Mouse (Mus musculus) gastrocnemius, postnatal 36 days (tissue): ENCODE measurements around the gene Meis1. TPM values are rescaled to one million over a fixed set of nuclear protein-coding genes. Genes with fewer than 3 reads are reported as not detected.
A peak's percentile ranks its signal among the peaks of the same experiment; 100 is the strongest.

Source experiments
- DNase-seq, 2 experiments: peaks; one replicate each; pipeline ENCODE4 v3.0.0; 2022
- intact Hi-C: fragments of 180-260 bp; cut with DNase I; formaldehyde crosslinking; loops from one replicate; pipeline ENCODE4 v1.15.1; 2025
- long read RNA-seq, 2 experiments: library from polyadenylated mRNA; stranded (forward); transcript quantifications; one replicate each; pipeline ENCODE4 v2.0.0; 2021
- total RNA-seq, 2 experiments: library from RNA; stranded (reverse); gene quantifications; 2 replicates each; pipeline ENCODE4 v1.2.3; 2021

Gene Meis1
- total RNA-seq: 1 to 10 TPM; 2.8 to 4.0 TPM
- long read RNA-seq, experiment 1, partial matches to known transcripts: 1 of 1 reads
- long read RNA-seq, experiment 1, other reads (novel, unspliced or antisense): 0 of 1 reads
- long read RNA-seq, experiment 2: 0 reads

DNA sequence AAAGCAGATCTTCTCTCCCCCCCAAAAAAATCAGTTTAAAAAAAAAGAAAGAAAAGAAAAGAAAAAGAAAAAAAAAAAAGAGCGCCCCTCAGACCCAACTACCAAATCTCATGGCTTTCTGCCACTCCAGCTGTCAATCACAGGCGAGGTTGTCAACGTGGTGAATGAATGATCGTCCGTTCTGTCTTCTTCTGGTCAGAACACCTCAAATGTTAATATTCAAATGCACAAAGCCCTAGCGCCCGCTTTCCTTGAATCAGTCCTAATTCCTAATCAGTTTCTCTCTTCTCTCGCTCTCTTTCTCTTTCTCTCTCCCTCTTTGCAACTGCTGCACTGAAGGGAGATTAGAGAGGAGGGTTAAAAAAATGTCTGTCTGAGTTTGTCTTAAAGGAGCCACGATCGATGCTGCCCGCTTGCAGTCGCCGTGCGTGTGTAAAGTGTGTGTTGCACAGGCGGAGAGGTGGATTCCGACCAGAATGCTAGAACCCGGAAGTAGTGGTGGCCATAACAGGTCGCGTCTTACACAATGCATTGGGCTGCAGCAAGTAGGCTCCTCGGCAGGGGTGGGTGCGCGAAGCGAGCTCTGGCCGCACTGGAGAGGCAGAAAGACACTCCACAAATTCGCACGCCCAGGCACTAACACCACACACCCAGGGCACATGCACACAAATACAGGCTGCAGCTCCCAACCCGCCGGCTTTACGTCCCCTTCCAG lies at the start of gene Meis1:
Meis1 (minus strand) TSS at position 497 of the 715 bp plus-strand sequence.
- intact Hi-C loops: loop anchor here (5.0 kb wide), 1 partner anchor 121 kb away; no protein-coding TSS in a partner anchor
- peak; percentile 82 for DNase-seq

DNA sequence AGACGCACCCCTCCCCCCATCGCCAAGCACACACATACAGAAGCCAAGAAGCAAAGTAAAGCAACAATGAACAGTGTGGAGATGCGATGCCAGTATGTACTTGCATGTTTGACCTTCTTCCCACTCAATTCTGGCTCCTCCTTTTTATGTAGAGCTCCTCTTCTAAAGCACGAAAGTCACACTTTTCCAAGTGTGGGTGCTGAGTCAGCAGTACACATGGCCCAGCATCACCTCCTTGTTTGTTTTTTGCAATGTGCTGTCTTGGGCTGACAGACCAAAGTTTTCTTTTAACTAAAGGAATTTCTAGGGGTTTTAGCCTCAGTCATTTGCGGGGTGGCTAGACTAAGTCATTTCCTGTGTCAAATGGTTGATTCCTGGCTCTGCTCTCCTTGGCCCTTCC lies 48.5 kb upstream of the Meis1 start:
- intact Hi-C loops: no loop called here
- DNase-seq: no peak

DNA sequence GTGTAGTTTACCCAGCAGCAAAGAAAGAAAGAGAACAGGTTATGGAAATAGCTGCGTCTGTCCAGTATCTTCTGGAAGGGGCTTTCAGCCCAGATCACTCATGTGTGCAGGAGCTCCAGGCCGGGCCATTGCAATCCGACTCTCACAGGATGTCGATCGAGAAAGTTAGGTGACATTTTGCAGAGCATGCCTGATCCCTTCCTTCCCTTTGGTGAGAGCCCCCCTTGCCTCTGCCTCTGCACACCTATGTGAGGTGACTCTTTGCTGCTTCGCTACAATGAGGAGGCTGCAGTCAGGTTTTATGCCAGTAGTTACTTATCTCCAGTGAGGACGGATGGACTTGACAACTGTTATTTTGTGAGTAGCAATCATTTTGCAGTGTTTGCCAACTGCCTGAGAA lies 30.5 kb upstream of the Meis1 start:
- DNase-seq: no peak
- intact Hi-C loops: no loop called here

DNA sequence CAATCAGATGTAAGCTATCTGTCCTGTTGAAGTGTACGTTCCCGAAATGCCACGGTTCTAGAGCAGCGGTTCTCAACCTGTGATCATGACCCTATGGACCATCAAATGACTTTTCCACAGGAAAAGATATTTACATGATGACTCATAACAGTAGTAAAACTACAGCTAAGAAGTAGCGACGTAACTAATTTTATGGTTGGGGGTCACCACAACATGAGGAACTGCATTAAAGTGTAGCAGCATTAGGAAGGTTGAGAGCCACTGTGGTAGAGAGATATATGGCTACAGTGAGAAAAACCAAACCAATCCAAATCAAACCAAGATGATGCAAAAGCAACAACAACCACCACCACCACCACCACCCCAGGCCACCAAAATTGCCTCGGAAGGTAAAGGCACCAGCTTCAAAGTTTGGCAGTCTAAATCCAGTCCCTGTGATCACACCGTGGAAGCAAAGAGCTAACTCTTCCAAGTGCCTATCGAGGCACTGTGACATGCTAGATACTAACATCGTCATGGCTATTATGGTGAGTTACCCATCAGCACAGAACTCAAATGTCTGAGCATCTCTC lies 17.9 kb upstream of the Meis1 start:
- intact Hi-C loops: no loop called here
- DNase-seq: no peak

DNA sequence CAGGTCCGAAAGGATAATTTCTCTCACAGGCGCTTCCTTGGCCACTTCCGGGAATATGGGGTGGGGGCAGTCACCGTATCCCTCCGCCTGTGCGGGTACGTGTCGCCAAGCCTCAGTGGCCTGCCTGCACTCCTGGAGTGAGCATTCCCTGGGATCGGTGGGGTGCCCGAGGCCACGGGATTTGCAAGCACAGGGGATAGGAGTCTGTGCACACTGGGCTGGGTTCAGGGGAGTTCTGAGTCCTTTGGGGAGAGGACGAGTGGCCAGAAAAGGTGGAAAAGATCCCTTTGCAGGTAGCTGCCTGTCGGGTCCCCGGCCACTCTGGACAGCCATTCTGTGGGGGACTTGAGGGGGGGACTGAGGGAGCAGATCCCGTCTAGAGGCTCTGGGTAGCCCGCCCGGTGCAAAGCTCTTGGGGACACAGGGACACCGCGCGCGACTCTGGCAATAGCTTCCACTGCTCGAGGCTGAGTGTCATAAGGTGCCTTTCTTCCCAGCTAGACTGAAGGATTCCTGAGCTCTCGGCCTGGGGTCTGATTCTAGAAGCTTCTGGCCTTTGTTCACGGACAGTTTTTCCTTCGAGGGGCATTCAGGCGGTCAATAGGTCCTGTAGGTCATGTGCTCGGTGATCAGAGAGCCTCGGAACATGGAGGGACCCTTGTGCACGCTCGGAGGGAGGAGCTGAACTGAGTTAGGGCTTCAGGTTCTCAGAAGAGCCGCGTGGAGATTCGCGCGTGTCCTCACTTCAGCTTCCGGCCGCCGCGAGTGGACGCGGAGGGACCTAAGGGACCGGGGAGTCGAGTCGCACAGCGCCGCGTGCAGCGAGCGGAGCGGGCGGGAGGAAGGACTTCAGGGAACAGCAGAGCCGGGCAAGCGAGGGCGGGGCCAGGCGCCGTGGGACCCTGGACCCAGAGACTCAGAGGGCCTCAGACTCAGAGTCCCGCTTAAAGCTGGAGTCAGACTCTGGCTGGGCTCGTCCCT lies 8.1 kb upstream of the Meis1 start:
- intact Hi-C loops: loop anchor here (5.0 to 10.0 kb wide), 3 partner anchors 648 to 872 kb away; no protein-coding TSS in a partner anchor

DNA sequence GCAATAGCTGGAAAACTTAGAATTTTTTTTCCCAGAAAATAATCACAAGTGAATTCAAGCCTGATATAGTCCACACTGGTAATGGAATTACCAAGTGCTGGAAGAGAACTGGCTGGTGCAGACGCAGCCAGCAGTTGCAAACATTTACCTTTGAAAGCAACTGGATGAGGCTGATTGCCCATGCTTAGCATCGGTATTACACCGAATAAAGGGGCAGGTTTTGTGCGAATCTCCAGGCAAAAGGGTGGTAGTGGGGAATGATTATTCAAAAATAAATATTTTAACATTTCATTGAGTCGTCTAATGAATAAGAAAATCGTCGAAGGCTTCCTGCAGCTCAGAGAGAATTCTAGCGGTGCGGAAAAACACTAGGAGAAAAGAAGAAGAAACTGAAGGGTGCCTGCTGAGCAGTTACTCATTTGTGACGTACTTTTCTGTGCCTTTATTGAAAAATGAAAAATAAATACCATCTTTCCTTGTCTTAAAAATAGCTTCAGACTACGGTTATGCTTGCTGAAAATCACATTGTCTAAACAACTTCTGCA lies 7.3 kb upstream of the Meis1 start:
- intact Hi-C loops: loop anchor here (5.0 to 10.0 kb wide), 3 partner anchors 649 to 871 kb away; no protein-coding TSS in a partner anchor
- no peak for DNase-seq

More for the DNA sequence above, 8.1 kb upstream of the Meis1 start:
- peak; percentile 19 to 38 for DNase-seq

DNA sequence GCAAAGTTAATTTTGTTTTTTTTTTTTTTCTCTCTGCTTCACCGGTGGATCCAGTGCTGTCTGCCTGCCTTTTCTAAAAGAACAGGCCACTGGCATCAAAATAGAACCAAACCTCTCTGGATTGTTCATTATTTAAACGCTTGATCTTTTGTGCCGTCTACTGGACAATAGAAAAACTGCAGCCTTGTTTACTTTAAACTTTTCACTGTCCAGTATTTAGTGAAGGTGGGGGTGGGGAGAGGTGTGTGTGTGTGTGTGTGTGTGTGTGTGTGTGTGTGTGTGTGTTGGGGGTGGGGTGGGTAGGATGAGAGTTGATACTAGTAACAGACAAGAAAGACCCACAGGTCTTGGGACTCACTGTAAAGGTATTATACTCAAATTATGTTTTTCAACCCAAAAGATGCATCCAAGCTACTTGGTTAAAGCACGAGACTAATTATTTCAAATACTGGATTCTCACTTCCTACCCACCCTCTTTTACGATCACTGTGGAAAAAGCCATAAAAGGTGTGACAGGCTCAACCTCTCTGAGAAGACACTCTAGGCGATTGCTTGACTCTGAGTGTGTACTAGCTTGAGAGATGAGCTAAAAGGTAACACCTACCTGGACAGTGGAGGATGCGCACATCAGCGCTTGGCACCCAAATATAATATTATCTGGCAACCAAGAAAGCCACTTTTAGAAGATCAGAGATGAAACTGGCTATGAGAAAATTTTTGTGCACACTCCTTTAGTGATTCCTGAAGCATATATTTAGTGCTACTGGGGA lies 5.9 kb upstream of the Meis1 start:
- no peak for DNase-seq

DNA sequence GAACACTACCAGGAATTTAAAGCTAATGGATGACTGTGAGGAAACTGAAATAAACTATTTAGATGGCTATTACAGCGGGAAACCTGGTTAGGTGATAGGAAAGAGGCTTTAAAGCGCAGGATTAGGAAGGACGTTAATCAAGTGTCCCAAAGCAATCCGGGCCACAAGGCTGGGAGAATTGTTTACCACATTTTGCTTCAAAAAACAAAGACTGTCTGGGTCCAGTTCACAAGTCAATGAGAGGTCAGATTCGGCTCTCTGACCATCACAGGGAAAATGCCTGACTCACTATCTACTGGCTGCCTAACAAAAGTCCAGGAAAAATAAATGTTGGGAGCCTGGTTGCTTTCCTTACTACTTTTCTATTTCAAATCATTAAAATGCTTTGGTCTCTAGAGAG lies 4.6 kb upstream of the Meis1 start:
- DNase-seq: no peak
- intact Hi-C loops: loop anchor here (5.0 to 10.0 kb wide), 3 partner anchors 584 to 869 kb away; no protein-coding TSS in a partner anchor

More for the DNA sequence above, 5.9 kb upstream of the Meis1 start:
- intact Hi-C loops: loop anchor here (5.0 to 10.0 kb wide), 4 partner anchors 583 to 870 kb away; no protein-coding TSS in a partner anchor

DNA sequence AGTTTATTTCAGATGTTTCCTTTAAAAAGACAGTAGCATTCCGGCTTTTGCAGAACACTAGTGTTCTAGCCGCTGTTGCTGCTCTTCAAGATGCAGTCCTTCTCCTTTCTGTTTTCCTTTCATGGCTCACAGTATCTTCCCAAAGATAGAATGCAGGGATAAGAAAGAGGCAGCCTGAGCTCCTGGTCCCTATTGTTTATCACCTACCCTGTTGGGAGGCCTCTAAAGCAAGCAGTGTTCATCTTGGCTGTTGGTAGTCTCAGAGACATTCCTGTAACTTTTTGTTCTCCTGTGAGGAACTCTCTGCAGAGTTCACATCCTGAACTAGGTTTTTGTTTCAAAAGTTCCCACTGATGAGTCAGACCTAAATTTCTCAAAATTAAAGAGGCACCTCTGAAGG lies 3.8 kb upstream of the Meis1 start:
- no peak for DNase-seq
- intact Hi-C loops: loop anchor here (5.0 to 10.0 kb wide), 3 partner anchors 585 to 868 kb away; no protein-coding TSS in a partner anchor

DNA sequence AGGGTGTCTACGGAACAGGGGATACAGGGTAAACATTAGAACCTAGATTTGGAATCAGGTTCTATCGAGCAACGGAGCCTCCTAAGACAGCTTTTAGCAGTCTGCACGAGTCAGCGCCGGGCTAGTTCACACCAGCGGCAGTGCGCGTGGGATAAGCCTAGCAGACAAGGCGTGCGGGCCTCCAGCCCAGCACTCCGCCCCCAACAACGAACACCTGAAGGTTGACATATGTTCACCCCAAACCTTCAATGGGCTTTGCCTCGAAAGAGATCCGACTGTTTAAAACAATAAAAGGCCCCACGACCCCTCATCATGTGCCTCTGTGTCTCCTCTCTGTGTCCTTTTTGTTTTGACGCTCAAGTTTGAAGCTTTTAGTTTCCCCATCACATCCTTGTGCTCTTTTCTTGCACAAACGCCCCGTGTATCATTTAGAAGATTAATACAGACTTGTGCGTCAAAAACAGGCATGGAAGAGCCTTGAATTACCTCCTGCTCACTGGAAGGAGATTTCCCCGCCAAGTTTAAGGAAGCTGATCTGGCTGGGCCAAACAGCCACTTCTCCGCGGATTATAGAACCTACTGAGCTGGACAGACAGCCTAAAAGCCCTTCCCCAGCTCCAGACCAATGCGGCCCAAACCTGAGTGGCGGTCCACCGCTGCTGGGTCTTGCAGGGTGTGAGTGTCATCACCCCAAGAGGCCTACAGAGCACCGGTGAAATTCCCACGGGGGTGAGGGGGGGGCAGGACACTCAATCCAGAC lies 2.3 kb upstream of the Meis1 start:
- DNase-seq: peak in 1 of 2 experiments; percentile 14
- intact Hi-C loops: loop anchor here (2.0 to 10.0 kb wide), 4 partner anchors 144 to 866 kb away; no protein-coding TSS in a partner anchor

DNA sequence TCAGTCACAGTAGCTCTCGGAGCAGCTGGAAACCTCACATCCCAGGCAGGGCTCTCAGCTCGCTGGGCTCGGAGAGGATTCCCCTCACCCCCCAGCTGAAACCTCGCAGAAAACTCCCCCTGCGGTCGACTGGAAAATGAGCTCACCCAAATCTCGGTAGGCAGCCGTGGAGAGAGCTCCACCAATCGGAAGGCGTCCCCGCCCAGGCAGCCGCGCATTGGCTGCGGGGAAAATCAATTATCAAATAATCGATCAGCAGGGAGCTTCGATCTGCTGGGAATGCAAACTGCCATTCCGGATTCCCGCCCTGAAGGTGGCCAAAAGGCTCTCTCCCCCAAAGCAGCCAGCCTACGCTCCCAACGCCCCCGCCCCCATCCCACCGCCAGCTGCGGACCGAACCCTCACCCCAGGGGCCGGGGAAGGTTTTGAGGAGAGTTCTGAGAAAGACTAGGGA lies 1.6 kb upstream of the Meis1 start:
- DNase-seq: peak; percentile 80 to 90
- intact Hi-C loops: loop anchor here (2.0 to 10.0 kb wide), 4 partner anchors 144 to 866 kb away; no protein-coding TSS in a partner anchor

DNA sequence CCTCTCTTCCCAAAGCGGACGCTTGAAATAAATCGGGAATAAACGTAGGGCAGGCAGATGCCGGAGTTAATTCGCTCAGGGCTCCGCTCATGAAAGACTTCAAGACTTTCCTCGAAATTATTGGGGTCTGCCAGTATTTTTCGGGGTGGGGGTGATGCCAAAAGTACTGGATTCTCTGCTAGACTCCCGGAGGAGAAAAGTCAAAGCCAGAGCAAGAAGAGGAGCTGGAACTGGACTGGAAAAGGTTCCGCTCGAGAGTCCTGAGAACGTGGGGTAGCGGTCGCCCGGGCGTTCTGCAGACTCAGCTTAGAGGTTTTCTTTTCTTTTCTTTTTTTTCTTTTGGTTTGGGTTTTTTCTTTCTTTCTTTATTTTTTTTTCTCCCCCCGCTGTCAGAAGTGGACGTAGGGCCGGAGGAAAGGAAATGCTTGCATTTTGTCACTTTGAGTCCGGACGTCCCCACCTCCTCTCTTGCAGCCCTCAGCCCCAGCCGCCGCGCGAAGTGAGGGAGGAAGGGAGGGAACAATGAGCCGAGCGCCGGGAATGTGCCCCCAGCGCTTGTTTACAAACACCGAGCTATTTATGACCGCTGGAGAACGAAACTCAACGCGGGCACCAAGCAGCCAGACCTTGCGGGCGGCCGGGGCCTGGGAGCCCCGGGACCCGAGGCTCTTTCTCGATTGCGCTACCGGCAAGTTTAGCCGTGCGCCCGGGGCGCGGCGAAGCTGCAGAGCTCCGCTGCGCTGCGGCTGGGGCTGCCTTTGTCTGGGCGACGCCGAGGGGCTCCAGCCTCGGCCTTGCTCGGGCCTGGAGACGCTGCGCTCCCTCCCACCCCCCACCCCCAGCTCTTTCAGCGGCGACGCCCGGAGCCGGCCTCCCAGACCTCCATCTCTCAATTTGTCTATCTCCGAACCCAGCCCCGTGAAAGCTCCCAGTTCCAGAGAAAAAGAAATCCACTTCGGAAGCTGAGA lies 703 bp upstream of the Meis1 start:
- peak; percentile 11 to 55 for DNase-seq
- intact Hi-C loops: loop anchor here (2.0 to 10.0 kb wide), 5 partner anchors 122 to 865 kb away; no protein-coding TSS in a partner anchor

DNA sequence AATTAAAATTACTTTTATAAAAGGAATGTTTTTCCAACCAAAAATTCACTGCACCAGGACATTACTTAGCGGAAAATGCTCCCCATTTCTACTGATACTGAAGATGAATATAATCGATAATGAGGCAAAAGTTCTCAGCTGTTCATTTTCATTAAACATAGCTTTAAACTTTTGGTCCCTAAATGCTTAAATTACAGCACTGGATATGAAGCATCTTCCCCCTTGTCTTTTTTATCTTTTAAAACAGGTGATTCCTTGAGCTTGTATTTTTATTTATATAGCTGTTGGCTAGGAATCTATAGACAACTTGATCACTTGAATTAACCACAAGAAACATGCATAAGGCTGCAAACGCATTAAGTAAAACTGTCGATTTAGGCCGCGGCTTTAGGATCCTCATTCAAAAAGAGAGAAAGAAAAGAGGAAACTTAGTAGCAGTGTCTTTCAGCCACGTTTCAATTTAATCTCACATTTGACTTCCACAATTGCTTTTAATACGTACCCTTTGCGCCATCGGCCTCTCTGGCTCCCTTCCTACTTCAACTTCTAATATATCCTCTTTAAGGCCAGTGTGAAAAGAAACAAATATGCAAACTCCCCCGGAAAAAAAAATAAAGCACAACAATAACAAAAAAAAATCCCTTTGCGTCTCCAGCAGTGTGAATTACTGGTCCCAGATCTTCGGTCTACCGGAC lies 919 bp downstream of the Meis1 start:
- no peak for DNase-seq
- intact Hi-C loops: loop anchor here (5.0 kb wide), 1 partner anchor 121 kb away; no protein-coding TSS in a partner anchor

DNA sequence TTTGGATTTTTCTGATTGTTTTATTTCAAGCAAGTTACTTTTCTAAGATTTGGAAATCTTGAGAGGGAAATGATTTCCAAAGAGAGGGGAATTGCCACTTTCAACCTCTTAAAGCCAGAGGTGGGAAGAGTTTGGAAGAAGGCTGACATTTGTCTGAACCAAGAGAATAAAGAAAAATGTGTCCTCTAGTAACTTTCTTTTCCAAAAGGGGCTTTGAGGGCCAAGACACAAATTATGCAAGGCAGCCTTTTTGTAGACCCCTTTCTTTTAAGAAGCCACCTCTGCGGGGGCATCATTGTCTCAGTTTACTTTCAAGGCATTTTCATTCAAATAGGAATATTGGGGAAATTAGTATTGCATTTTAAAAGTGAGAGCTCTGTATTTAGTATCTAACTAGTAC lies 1.5 kb downstream of the Meis1 start:
- intact Hi-C loops: loop anchor here (5.0 kb wide), 1 partner anchor 120 kb away; no protein-coding TSS in a partner anchor
- no peak for DNase-seq

DNA sequence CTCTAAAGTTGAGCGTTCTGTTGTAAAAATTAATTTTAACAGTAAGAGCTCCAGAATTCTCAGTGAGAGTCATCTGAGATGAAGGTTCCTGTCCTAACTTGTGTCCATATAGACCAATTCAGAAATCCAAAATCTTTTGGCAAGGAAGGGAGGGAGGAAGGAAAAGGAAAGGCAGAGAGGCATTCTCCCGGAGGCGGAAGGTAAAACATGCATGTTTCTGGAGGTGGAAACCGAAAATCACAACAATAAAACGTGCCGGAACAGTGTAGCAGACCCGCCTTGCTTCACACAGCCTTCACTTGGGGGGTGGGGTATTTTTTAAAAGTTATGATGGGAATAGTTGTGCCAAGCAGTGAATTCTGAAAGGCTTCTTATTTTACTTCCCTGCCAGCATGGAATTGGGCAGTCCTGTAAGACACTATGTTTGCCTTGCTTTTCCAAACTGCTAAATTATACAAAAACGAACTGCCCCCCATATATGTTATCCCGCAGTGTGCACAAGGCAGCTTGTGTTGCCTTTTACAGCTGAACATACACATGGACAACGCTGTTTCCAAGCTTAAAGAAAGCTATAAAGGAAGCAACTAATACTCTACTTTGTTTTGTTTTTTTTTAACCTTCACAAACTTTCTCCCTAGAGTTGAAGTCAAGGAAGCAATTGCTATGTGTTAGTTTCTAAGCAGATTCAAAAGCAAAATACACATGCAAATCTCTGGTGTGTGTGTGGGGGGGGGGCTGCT lies 2.1 kb downstream of the Meis1 start:
- intact Hi-C loops: loop anchor here (5.0 kb wide), 1 partner anchor 119 kb away; no protein-coding TSS in a partner anchor

More for the DNA sequence above, 2.1 kb downstream of the Meis1 start:
- no peak for DNase-seq
